Mouse (Mus musculus) layer of hippocampus, adult 8-10 months (tissue): ENCODE measurements at regions not wholly inside any gene's neighbourhood (a gene's known extent, or its start where the extent isn't known, plus 50 kb on each side); places are given as distances from the start of the nearest gene placed in this dataset.

Experiments used
- DNase-seq, 2 experiments: peaks; one replicate each; pipeline ENCODE4 v3.0.0; 2022; ENCODE audit warnings: low spot score in 2 of 2

DNA sequence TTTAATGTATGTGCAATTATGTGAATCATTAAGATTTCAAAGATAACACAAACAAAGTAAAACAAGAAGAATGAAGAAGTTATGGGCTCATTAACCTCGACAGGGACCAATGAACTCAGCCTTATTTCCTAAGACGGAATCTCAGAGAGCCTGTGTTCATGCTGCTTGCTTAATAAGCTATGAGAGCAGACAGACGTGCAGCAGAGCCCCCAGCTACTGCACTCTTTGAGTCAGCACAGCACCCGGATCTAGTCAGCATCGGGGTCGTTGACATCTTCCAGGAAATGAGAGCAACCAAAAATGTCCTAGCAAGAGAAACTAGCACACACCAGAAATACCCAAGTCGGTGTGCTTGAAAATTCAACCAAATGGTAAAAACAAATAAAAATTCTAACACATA, 582.1 kb downstream of the Rps29 start:
- DNase-seq: no peak

DNA sequence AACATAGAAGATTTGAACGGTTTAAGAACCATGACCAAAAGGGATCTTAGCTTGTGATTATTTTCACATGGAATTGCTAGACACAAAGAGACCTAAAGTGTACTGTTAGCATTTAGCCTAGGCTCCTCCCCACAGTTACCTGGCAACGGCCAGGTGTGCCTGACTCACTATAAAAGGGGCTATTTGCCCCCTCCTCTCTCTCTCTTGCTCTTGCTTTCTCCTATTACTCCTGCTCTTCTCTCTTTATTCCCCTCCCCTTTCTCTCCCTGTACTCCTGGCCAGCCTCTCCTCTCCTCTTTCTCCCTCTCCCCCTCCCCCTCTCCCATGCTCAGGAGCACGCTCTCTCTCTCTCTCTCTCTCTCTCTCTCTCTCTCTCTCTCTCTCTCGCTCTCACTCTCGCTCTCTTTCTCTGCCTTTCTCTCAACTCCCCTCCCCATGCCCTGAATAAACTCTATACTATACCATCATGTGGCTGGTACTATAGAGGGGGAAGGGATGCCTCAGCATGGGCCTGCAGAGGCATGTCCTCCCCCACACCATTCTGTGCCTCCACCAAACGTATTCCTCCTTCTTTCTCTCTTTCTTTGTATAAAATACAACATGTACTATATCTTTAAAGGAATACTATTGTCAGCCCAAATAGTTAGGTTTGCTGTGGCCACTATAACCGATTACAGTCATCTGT, 603.9 kb downstream of the Rps29 start:
- DNase-seq: no peak

DNA sequence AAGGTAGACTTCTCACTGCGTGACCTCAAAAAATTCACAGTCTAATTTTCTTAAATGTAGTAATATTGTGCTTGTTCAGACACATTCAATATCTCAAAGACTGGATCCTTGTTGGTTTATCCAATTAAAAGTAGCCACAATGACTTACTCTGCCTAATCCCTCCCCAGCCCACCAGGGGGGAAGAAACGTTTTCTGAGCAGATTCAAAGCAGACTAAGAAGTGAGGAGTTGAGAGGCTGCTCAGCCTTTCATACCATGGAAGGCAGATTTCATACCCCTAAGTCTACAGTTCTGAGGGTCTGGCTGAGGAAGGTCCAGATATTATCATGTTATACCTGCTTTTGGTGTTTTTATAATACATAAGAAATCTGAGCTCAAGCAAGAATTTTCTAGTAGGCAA, 604.7 kb downstream of the Rps29 start:
- DNase-seq: no peak

DNA sequence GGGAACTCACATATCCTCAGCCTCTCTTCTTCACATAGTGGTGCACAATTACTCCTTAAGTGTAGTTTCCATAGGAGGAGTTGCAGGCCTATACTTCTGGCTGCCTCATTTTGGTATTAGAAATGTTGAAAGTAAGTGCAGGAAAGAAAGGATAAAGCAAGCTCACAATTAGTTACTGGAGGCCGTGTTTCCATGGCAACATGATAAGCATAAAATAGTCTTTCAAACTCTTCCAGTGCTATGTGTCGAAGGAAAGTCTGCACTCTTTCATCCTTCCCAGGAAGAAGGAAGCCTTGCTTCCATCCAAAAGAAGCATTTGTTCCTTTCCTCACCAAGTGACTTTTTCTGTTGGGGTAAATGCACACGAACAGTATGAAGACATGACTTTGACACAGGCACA, 617.2 kb downstream of the Rps29 start:
- no peak for DNase-seq

DNA sequence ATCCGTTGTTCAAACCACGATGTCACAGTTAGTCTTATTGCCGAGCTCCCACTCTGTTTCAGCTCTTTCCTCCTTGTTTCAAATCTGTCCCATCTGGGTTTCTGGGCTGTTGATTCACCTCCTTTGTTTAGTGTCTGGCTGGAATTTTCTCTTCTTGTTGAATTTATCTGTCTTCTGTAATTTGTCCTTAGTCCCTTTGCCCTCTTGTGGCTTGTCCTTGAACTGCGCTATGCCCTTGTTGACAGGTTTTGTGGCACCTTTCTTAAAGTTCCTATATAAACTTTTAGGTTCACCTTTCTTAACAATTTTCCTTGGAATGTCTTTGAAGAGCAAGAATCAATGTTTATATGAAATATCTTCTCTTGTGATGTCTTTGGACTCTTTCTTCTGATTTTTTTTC, 658.2 kb downstream of the Rps29 start:
- DNase-seq: no peak

DNA sequence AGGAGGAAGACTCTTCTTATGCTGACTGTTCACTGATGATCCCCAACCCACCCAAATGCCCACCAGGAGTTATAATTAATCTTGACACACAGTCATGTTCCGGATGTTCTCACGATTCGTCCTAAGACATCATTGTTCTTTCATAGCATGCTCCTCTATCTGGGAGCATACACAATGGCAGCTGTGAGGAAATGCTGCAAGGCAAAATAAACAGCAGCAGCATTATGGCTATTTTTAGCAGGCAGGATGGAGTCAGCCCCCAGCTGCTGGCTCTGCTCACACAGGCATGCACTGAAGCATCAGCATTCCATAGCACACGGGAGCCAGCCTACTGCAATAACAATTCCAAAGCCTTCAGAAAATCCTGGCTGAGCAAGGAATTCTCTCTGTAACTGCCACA, 696.0 kb downstream of the Rps29 start:
- DNase-seq: peak in 1 of 2 experiments; percentile 4

DNA sequence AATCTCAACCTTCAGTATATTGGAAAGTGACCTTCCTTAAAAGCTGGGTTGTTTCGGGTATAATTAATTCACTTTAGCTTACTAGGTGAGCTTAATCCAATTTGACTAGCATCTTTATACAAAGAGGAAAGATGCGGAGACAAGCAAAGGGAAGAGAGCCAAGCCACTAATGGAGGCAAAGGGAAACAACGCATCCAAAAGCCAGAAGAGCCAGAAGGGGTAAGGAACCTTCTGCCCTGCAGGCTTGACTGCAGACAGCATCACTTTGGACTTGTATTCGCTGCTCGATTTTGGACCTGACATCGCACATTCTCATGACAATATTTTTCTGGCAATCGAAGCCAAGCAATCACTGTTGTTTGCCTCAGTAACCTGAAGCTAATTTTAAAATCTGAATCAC, 700.8 kb downstream of the Rps29 start:
- DNase-seq: no peak

DNA sequence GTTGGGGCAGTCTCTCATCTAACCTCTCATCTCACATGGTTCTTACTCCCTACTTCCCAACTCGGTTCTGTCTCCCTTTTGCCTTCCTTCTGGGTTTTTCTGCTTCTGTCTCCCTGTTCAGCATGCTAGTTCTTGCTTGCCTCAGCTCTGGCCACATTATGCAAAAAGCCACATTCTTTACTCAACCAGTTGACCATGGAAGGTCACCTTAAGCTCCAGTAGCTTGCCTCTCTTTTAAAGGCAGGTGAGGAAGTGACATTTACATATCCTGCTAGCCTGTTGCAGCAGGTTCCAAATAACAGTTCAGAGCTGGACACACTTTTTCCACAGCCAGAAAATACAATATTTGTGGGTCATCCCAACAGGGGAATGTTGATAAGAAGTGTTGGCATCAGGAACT, 732.4 kb downstream of the Rps29 start:
- no peak for DNase-seq

DNA sequence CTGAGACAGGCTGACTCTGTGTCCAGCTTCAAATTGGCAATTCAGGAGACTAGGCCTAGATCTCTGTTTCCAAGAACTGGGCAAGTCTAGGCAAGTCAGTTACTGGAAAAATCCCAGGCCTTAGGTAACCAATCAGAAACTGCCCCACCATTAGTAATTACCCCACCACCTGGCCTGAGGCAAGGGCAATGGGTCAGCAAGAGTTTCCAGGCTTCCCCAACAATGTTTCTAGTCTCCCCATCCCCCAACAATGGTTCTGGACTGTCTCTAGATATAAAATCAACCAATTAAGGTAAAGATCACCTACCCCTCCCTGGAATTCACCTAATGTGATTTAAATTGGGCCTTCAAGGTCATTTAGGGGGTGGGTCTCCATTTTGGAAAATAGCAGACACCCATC, 734.0 kb downstream of the Rps29 start:
- no peak for DNase-seq
